Mouse (Mus musculus): ENCODE measurements around the gene Fes.
A peak's percentile ranks its signal among the peaks of the same experiment; 100 is the strongest.

Gene Fes

GRCm38 (mm10) chr7:80374733-80375132 lies 13.0 kb downstream of the Fes start:
- DNase-seq (ENCODE audit: low read depth, low spot score) = no peak

GRCm38 (mm10) chr7:80374280-80374679 lies 13.5 kb downstream of the Fes start:
- no peak for DNase-seq (ENCODE audit: low read depth, low spot score)

GRCm38 (mm10) chr7:80373850-80374249 lies 13.9 kb downstream of the Fes start:
- DNase-seq (ENCODE audit: low read depth, low spot score) = no peak

- no peak for DNase-seq (ENCODE audit: low read depth, low spot score)
Observed at GRCm38 (mm10) chr7:80373352-80373751, 14.4 kb downstream of the Fes start.

GRCm38 (mm10) chr7:80372667-80373066 lies 15.1 kb downstream of the Fes start:
- DNase-seq (ENCODE audit: low read depth, low spot score) = no peak

- no peak for DNase-seq (ENCODE audit: low read depth, low spot score)
Observed at GRCm38 (mm10) chr7:80372166-80372565, 15.6 kb downstream of the Fes start.

- peak; percentile 50 for DNase-seq (ENCODE audit: low read depth, low spot score)
Observed at GRCm38 (mm10) chr7:80371041-80371751, 16.6 kb downstream of the Fes start, which contains the start of gene Man2a2. Man2a2 (minus strand) TSS chr7:80371375.

- peak; percentile 96 for DNase-seq (ENCODE audit: low read depth, low spot score)
Observed at GRCm38 (mm10) chr7:80370649-80371040, 17.1 kb downstream of the Fes start.

- DNase-seq (ENCODE audit: low read depth, low spot score) = no peak
Observed at GRCm38 (mm10) chr7:80369967-80370431, 17.7 kb downstream of the Fes start.

- DNase-seq (ENCODE audit: low read depth, low spot score) = no peak
Observed at GRCm38 (mm10) chr7:80369461-80369860, 18.3 kb downstream of the Fes start.

- DNase-seq (ENCODE audit: low read depth, low spot score) = no peak
Observed at GRCm38 (mm10) chr7:80368635-80369421, 18.9 kb downstream of the Fes start.

GRCm38 (mm10) chr7:80368009-80368408 lies 19.7 kb downstream of the Fes start:
- no peak for DNase-seq (ENCODE audit: low read depth, low spot score)

- DNase-seq (ENCODE audit: low read depth, low spot score) = no peak
Observed at GRCm38 (mm10) chr7:80367232-80367631, 20.5 kb downstream of the Fes start.

GRCm38 (mm10) chr7:80365759-80366158 lies 22.0 kb downstream of the Fes start:
- DNase-seq (ENCODE audit: low read depth, low spot score) = no peak

GRCm38 (mm10) chr7:80360435-80360834 lies 27.3 kb downstream of the Fes start:
- no peak for DNase-seq (ENCODE audit: low read depth, low spot score)

GRCm38 (mm10) chr7:80358039-80358438 lies 29.7 kb downstream of the Fes start:
- DNase-seq (ENCODE audit: low read depth, low spot score) = no peak

GRCm38 (mm10) chr7:80357156-80357555 lies 30.6 kb downstream of the Fes start:
- no peak for DNase-seq (ENCODE audit: low read depth, low spot score)

GRCm38 (mm10) chr7:80356351-80356750 lies 31.4 kb downstream of the Fes start:
- no peak for DNase-seq (ENCODE audit: low read depth, low spot score)

GRCm38 (mm10) chr7:80352920-80353319 lies 34.8 kb downstream of the Fes start:
- DNase-seq (ENCODE audit: low read depth, low spot score) = peak; percentile 37

GRCm38 (mm10) chr7:80350808-80351207 lies 36.9 kb downstream of the Fes start:
- DNase-seq (ENCODE audit: low read depth, low spot score) = no peak

- DNase-seq (ENCODE audit: low read depth, low spot score) = no peak
Observed at GRCm38 (mm10) chr7:80347670-80348586, 39.8 kb downstream of the Fes start.

- DNase-seq (ENCODE audit: low read depth, low spot score) = no peak
Observed at GRCm38 (mm10) chr7:80346830-80347229, 40.9 kb downstream of the Fes start.
